Mouse (Mus musculus): ENCODE results near the gene Gss.
A peak's percentile ranks its signal among the peaks of the same experiment; 100 is the strongest.

- peak; percentile 14; the same call in 1 of the 2 replicates for TF ChIP-seq POLR2A (IDR thresholded peaks at IDR 0.05; ENCODE audit: control insufficient read depth, extremely low read depth, insufficient read depth, low read length, poor library complexity)
- peak; percentile 81; the same call in 1 of the 2 replicates for TF ChIP-seq CTCF (IDR thresholded peaks at IDR 0.05; ENCODE audit: borderline replicate concordance, control insufficient read depth, extremely low read depth, insufficient read depth, low read length, poor library complexity)
Observed at GRCm38 (mm10) chr2:155514666-155515065, 77.9 kb downstream of the Gss start.
